Mouse (Mus musculus) E14TG2a.4 (cell line): ENCODE measurements at regions not wholly inside any gene's neighbourhood (a gene's known extent, or its start where the extent isn't known, plus 50 kb on each side); places are given as distances from the start of the nearest gene placed in this dataset.
"Not testable (repeated sequence)": the region's sequence is repeated elsewhere in the genome, so short reads cannot be mapped to it uniquely, and the experiment has no call there.

Source experiments
- H3K27me3 ChIP-seq: 2 replicates; pipeline ENCODE4 v1.6.1; 2014; ENCODE audit warnings: low read length, control low read depth; ENCODE audit not compliant: insufficient read depth
- H3K36me3 ChIP-seq: 2 replicates; pipeline ENCODE4 v1.6.1; 2014; ENCODE audit warnings: low read length, control low read depth; ENCODE audit not compliant: insufficient read depth
- H3K4me1 ChIP-seq: replicated peaks from 2 replicates; pipeline ENCODE4 v1.6.1; 2014; ENCODE audit warnings: low read depth, low read length, control low read depth
- H3K4me3 ChIP-seq: replicated peaks from 2 replicates; pipeline ENCODE4 v1.5.1; 2014; ENCODE audit warnings: mild to moderate bottlenecking, low read length
- H3K9me3 ChIP-seq: 2 replicates; pipeline ENCODE4 v1.6.1; 2014; ENCODE audit warnings: low read length, control low read depth
- CTCF ChIP-seq: conservative IDR thresholded peaks from 2 replicates; pipeline ENCODE4 v1.5.1; 2014; ENCODE audit warnings: low read length
- NANOG ChIP-seq: IDR thresholded peaks from 2 replicates; pipeline ENCODE4 v1.6.1; 2014; ENCODE audit warnings: borderline replicate concordance, low read length, mixed read lengths
- POU5F1 ChIP-seq: IDR thresholded peaks from 2 replicates; pipeline ENCODE4 v1.6.1; 2014; ENCODE audit warnings: low read length, borderline replicate concordance

DNA sequence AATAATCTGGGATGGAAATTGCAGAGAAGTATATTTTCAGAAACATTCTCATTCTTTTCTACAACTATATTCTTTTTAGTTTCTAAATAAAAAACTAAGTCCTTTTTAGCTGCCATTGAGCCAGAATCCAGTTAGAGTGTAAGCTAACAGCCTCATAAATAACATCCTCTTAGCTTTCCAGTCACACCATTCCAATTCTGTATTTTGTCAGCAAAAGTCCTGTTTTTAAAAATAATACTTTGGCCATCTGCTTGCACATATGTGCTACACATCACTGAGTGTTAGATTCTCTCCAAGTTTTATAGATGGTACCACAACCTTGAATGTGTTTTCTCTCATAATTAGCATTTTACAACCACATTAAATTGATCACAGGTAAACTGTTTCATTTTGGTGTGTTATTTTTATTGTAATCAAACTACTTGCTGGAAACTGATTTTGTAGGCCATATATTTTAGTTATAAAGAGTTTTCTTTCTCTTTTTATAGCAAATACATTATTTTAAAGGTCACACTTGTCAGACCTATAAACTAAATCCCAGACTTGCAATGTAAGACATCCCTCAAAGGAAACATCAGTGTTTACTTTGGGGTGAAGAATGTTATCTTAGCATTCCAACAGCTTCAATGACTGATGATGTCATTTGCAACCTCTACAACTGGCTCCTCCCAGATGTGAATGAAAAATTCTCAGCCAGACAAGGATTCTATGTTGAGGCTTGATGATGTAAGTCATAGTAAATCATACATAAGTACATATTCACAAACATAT is 1878.9 kb upstream of the Flrt2 start:
- Histone ChIP-seq H3K4me3 (no peak overlapping the region), H3K36me3 (no peaks in the 10 kb centered on the region), H3K4me1 (no peaks in the 10 kb centered on the region), H3K9me3 (no peaks in the 10 kb centered on the region), H3K27me3 (no peaks in the 10 kb centered on the region)
- TF ChIP-seq CTCF (no peak), POU5F1 (no peak), NANOG (no peak)

DNA sequence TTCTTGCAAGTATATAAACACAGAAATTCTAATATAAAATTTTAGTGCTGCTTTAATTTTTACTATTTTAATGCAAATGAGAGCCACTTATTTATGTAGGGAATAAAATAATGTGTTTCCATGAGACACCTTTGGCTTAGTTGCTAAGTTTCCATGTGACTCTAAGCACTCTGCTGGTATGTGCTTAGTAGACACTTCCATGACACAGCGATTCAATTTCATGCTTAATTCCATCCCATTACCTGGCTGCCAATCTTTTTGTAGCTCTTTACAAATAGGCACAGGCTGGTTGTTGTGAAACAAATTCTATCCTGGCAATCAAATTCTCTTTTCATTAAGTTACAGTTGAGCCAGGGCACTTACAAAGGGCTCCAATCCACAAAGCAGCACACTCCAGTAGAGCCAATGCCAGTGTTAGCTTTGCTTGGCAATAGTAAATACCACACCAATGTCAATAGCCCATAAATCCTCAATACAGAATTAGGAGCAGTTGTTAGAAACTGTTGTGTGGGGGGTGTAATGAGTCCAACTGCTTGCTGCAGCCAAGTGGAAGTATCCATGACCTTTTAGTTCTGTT is 1841.0 kb upstream of the Flrt2 start:
- no peaks in the 10 kb centered on the region for H3K27me3 ChIP-seq
- H3K4me1 ChIP-seq: no peaks in the 10 kb centered on the region
- TF ChIP-seq POU5F1: no peak
- TF ChIP-seq NANOG: no peak
- no peak for TF ChIP-seq CTCF
- H3K36me3 ChIP-seq: no peaks in the 10 kb centered on the region
- H3K9me3 ChIP-seq: no peaks in the 10 kb centered on the region
- no peak overlapping the region for H3K4me3 ChIP-seq

DNA sequence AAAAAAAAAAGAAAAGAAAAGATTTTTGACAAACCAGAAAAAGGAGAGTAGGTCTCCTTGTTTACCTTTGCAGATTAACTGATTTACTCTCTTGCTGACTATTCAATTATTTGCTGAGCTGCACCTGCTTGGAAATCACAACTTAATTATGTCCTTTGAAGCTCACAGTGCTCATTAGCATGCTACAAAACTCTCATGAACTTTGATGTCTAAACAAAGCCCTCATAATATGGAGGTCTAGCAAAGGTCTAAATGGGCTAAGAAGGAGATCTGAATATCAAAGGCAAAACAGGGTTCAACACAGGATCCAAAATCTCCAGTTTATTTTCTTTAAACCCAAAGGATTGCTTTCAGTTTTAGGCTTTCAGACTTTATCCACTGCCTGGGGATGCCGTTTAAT is 1840.4 kb upstream of the Flrt2 start:
- Histone ChIP-seq H3K9me3 (no peaks in the 10 kb centered on the region), H3K4me1 (no peaks in the 10 kb centered on the region), H3K4me3 (no peak overlapping the region), H3K27me3 (no peaks in the 10 kb centered on the region), H3K36me3 (no peaks in the 10 kb centered on the region)
- TF ChIP-seq POU5F1 (no peak), NANOG (no peak), CTCF (no peak)

DNA sequence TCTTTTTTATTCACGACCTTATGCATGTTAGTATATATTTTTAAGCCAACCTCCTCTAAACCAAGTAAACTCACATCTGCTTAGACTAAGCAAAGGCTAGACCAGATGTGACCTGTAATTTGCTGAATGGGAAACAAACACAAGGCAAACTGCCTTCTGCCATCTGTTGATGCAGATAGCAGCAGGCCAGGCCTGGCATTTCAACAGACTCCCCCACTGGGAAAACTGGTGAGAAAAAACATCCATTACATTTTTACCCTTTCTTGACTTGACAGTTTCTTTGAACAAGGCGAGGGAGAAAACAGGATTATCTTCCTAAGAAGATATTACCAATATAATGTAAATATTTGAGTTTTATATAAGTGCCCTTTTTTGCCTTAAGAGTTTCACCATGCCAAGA is 1806.1 kb upstream of the Flrt2 start:
- H3K27me3 ChIP-seq: no peaks in the 10 kb centered on the region
- H3K9me3 ChIP-seq: no peaks in the 10 kb centered on the region
- TF ChIP-seq POU5F1 (no peak), NANOG (no peak), CTCF (no peak)
- H3K4me1 ChIP-seq: no peaks in the 10 kb centered on the region
- no peaks in the 10 kb centered on the region for H3K36me3 ChIP-seq
- no peak overlapping the region for H3K4me3 ChIP-seq

DNA sequence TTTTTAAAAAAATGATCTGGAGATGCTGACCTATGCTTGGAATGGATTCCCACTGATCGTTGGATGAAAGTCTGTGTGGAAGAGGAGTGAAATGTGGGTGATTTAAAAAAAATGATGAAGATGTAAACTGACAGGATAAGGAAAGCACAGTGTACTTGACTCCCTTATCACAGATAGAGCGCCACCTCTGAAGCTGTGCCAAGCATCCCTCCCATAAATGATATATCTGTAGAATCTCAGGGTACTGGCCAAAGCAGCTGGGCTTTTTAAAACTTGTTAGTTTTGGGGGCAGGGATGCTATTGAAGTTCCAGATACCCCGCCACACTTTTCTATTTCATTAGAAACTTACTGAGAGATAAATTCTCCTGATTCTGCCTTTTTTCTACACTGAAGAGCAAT is 1801.9 kb upstream of the Flrt2 start:
- TF ChIP-seq CTCF (no peak), POU5F1 (no peak), NANOG (no peak)

DNA sequence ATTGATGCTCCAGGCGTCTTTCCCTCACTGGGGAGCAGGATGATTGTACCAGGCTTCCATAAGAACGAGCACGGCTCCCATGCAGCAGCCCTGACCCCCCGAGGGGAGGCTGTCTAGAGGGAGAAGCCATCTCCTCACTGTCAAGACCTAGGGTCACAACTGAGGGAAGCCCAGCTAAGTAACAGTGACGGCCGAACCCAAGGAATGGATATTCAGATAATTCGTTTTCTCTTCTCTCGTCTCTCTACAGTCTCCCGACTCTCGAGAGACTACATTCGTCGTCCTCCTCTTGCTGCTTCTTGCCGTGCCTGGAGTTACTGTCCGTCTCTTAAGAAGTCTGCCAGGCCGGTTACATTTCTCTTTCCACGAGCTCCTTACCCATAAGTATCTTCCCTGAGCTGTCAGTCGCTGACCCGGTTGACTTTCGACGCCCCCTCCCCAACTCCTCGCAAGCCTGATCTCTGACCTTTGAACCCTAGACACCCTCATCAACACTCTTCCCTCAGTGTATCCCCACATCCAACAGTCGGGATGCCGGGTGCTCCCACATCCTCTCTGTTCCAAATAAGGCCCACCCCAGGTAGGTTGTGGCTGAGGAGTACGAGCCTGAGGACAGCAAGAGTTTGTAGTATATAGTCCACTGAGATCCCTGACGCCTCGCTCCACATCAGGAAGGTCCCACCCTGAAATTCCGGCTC is 1763.3 kb upstream of the Flrt2 start:
- H3K4me1 ChIP-seq, H3K27me3 ChIP-seq, H3K4me3 ChIP-seq, H3K36me3 ChIP-seq: not testable (repeated sequence)
- peaks cover 12% of the 10 kb centered on the region for H3K9me3 ChIP-seq

More for the DNA sequence above, 1801.9 kb upstream of the Flrt2 start:
- H3K27me3 ChIP-seq: no peaks in the 10 kb centered on the region
- no peak overlapping the region for H3K4me3 ChIP-seq
- H3K4me1 ChIP-seq: no peaks in the 10 kb centered on the region
- H3K36me3 ChIP-seq: no peaks in the 10 kb centered on the region
- H3K9me3 ChIP-seq: no peaks in the 10 kb centered on the region

DNA sequence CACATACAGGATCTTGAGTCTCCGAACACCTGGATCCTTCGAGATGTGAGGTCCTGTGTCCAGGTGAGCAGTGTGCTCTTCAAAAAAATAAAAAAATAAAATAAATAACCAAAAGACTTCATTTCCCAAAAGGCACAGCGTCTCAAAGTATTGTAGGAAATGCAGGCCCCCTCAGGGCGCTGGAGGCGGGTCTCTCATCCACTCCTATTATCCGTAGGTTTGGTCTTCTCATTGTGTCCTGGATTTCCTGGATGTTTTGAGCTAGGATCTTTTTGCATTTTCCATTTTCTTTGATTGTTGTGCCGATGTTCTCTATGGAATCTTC is 1762.8 kb upstream of the Flrt2 start:
- H3K4me3 ChIP-seq, H3K36me3 ChIP-seq, H3K27me3 ChIP-seq, H3K4me1 ChIP-seq: not testable (repeated sequence)
- peaks cover 12% of the 10 kb centered on the region for H3K9me3 ChIP-seq

DNA sequence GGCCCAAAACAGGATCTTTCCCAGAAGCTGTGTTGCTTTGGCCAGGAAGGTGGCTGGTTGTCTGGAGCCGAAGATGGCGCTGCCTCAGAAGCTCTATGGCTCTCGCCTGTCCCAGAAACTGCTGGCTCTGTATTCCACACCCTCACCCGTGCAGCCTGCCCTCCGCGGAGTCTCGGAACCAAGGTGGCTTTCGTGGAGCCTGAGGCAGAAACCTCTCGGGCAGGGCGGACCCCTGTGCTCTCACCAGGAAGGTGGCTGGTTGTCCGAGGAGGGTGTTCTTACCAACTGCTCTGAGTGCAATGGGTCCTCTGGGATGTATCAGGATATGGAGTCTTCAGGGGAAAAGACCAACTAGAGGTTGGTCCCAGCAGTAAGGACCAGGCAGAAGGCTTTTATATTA is 1761.8 kb upstream of the Flrt2 start:
- H3K4me1 ChIP-seq, H3K4me3 ChIP-seq, H3K36me3 ChIP-seq, H3K27me3 ChIP-seq: not testable (repeated sequence)
- H3K9me3 ChIP-seq: peaks cover 12% of the 10 kb centered on the region

DNA sequence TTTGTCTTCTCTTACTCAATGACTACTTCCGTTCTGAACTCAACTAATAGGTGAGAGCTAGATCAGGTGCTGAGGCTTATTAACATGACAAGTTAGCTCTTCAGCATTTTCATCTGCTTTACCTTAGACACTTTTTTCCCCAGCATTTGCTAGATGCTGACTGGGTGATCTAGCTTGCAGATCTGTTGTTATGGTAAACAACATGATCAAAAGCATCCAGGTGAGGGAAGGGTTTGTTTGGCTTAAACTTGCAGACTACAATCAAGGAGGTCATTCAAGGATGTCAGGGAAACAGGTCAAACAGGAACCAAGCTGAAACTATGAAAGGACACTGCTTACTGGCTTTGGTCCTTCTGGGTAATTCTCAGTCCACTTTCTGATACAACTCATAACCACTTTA is 1731.2 kb upstream of the Flrt2 start:
- H3K27me3 ChIP-seq: no peaks in the 10 kb centered on the region
- H3K9me3 ChIP-seq: no peaks in the 10 kb centered on the region
- TF ChIP-seq POU5F1 (no peak), CTCF (no peak), NANOG (peak; percentile 66; the same call in 1 of the 2 replicates)
- H3K4me1 ChIP-seq: 0 out of 2 replicates have a peak, but pooled peaks cover 2% of the 10 kb centered on the region
- H3K4me3 ChIP-seq: no peak overlapping the region
- no peaks in the 10 kb centered on the region for H3K36me3 ChIP-seq
